Mouse (Mus musculus): ENCODE data around the gene Cd9. TPM values are rescaled to one million over a fixed set of nuclear protein-coding genes. Genes with fewer than 3 reads are reported as not detected.

Cd9 gene
- polyA plus RNA-seq (2015; fragmentation: Illumina TruSeq; extraction: RNeasy Lipid Tissue Mini Kit (QIAGEN cat#74804); ENCODE audit: insufficient read depth, low read depth, low replicate concordance) = 45.9 TPM

GRCm38 (mm10) chr6:125494092-125494871, at the start of gene Cd9:
Gene Cd9 (minus strand): TSS chr6:125494791.

Other genes with a start within 250 kb of the Cd9 start
- not detected for gene Tuba3a, start 208.7 kb downstream of the Cd9 start, polyA plus RNA-seq (2015; fragmentation: Illumina TruSeq; extraction: RNeasy Lipid Tissue Mini Kit (QIAGEN cat#74804); ENCODE audit: insufficient read depth, low read depth, low replicate concordance)
- 16.2 TPM for gene Ltbr, start 180.9 kb downstream of the Cd9 start, polyA plus RNA-seq (2015; fragmentation: Illumina TruSeq; extraction: RNeasy Lipid Tissue Mini Kit (QIAGEN cat#74804); ENCODE audit: insufficient read depth, low read depth, low replicate concordance)
- 1.4 TPM for gene Scnn1a, start 174.1 kb downstream of the Cd9 start, polyA plus RNA-seq (2015; fragmentation: Illumina TruSeq; extraction: RNeasy Lipid Tissue Mini Kit (QIAGEN cat#74804); ENCODE audit: insufficient read depth, low read depth, low replicate concordance)
- gene Tnfrsf1a, start 145.4 kb downstream of the Cd9 start, polyA plus RNA-seq (2015; fragmentation: Illumina TruSeq; extraction: RNeasy Lipid Tissue Mini Kit (QIAGEN cat#74804); ENCODE audit: insufficient read depth, low read depth, low replicate concordance) = 32.5 TPM
- gene Plekhg6, start 114.0 kb downstream of the Cd9 start, polyA plus RNA-seq (2015; fragmentation: Illumina TruSeq; extraction: RNeasy Lipid Tissue Mini Kit (QIAGEN cat#74804); ENCODE audit: insufficient read depth, low read depth, low replicate concordance) = not detected
- gene Vwf, start 52.0 kb upstream of the Cd9 start, polyA plus RNA-seq (2015; fragmentation: Illumina TruSeq; extraction: RNeasy Lipid Tissue Mini Kit (QIAGEN cat#74804); ENCODE audit: insufficient read depth, low read depth, low replicate concordance) = 31.4 TPM
- not detected for gene Ano2, start 195.6 kb upstream of the Cd9 start, polyA plus RNA-seq (2015; fragmentation: Illumina TruSeq; extraction: RNeasy Lipid Tissue Mini Kit (QIAGEN cat#74804); ENCODE audit: insufficient read depth, low read depth, low replicate concordance)

Data from pancreas, adult 10 weeks (tissue).